Comparison of ENCODE assay signal across 25 mouse cellular contexts in genomic region chr6:97356612-97357011, GRCm38 (mm10).
DNase-seq lines count a peak whose midpoint lies in the region; ATAC-seq and TF ChIP-seq lines count a peak whose summit lies in the region.
"Had no signal": no experiment of that assay in that cellular context is flagged by ENCODE, and none has a peak within 500 bp of the region (broad histone marks: within the 10 kb centered on the region; RNA-seq: fewer than 3 reads in every experiment).

No protein-coding gene starts in this region.

- no peak for TF ChIP-seq CTCF in lung, adult 2 months (IDR thresholded peaks at IDR 0.05; ENCODE audit: insufficient read depth, low read length)

- TF ChIP-seq POLR2A in lung, adult 2 months (IDR thresholded peaks at IDR 0.05; ENCODE audit: borderline replicate concordance, extremely low read depth, low read depth, low read length) = no peak

- peaks cover 21% of the 10 kb centered on the region for H3K36me3 ChIP-seq in hindbrain, embryonic 10.5 days
- H3K36me3 ChIP-seq in hindbrain, embryonic 13.5 days = peaks cover 9% of the 10 kb centered on the region
- H3K36me3 ChIP-seq in lung, embryonic 16.5 days (ENCODE audit: control insufficient read depth, insufficient read depth, low read length) = no peaks in the 10 kb centered on the region
- no peaks in the 10 kb centered on the region for H3K36me3 ChIP-seq in embryonic facial prominence, embryonic 11.5 days (replicated peaks; ENCODE audit: control insufficient read depth, insufficient read depth, low read depth, low read length)
- H3K36me3 ChIP-seq: embryonic facial prominence, embryonic 12.5 days; heart, embryonic 12.5 days; liver, embryonic 13.5 days; midbrain, embryonic 15.5 days had no signal

- peak; percentile 15 for DNase-seq in hindbrain, embryonic 10.5 days (ENCODE audit: low spot score)
- no peak for DNase-seq in lung, adult 2 months
- DNase-seq in embryonic facial prominence, embryonic 11.5 days (ENCODE audit: low spot score) = peak; percentile 35
- DNase-seq in cerebellum, adult 8-10 months = no peak
- DNase-seq: adrenal gland, postnatal 10 days; cerebellum, adult 18-20 months; cerebellum, postnatal 25 days; heart, postnatal 14 days; kidney, adult 18-20 months; kidney, postnatal 4 days; liver, embryonic 13.5 days; right cerebral cortex, postnatal 25 days had no signal

- 54% methylated on average over 7 of the region's 7 CpGs for WGBS in hindbrain, embryonic 10.5 days
- 63% methylated on average over 7 of the region's 7 CpGs for WGBS in hindbrain, embryonic 13.5 days
- WGBS in lung, embryonic 16.5 days = 49% methylated on average over 7 of the region's 7 CpGs
- 62% methylated on average over 7 of the region's 7 CpGs for WGBS in lung, adult 2 months
- 48% methylated on average over 7 of the region's 7 CpGs for WGBS in embryonic facial prominence, embryonic 11.5 days

- H3K9me3 ChIP-seq in hindbrain, embryonic 10.5 days = peaks cover 4% of the 10 kb centered on the region; the same call in 1 of the 2 replicates
- H3K9me3 ChIP-seq in hindbrain, embryonic 13.5 days = no peaks in the 10 kb centered on the region
- no peaks in the 10 kb centered on the region for H3K9me3 ChIP-seq in lung, embryonic 16.5 days (ENCODE audit: control insufficient read depth, low read length)
- no peaks in the 10 kb centered on the region for H3K9me3 ChIP-seq in embryonic facial prominence, embryonic 11.5 days (replicated peaks; ENCODE audit: control insufficient read depth, low read length)
- H3K9me3 ChIP-seq: embryonic facial prominence, embryonic 12.5 days; heart, embryonic 12.5 days; liver, embryonic 13.5 days; midbrain, embryonic 15.5 days had no signal

- peaks cover 51% of the 10 kb centered on the region for H3K4me1 ChIP-seq in hindbrain, embryonic 10.5 days (replicated peaks)
- H3K4me1 ChIP-seq in hindbrain, embryonic 13.5 days (replicated peaks) = peaks cover 40% of the 10 kb centered on the region
- peaks cover 9% of the 10 kb centered on the region; the same call in 1 of the 2 replicates for H3K4me1 ChIP-seq in lung, embryonic 16.5 days (replicated peaks; ENCODE audit: control insufficient read depth, insufficient read depth, low read length)
- peaks cover 13% of the 10 kb centered on the region for H3K4me1 ChIP-seq in lung, adult 2 months (ENCODE audit: control insufficient read depth, insufficient read depth, low read length)
- peaks cover 8% of the 10 kb centered on the region for H3K4me1 ChIP-seq in embryonic facial prominence, embryonic 11.5 days (ENCODE audit: control insufficient read depth, insufficient read depth, low read length)

- no peak overlapping the region for H3K27ac ChIP-seq in hindbrain, embryonic 10.5 days
- no peak overlapping the region for H3K27ac ChIP-seq in hindbrain, embryonic 13.5 days
- no peak overlapping the region for H3K27ac ChIP-seq in lung, embryonic 16.5 days (ENCODE audit: low read length)
- H3K27ac ChIP-seq in embryonic facial prominence, embryonic 11.5 days (replicated peaks; ENCODE audit: low read depth, low read length) = no peak overlapping the region
- H3K27ac ChIP-seq: embryonic facial prominence, embryonic 12.5 days; forebrain, embryonic 12.5 days; hindbrain, embryonic 14.5 days; liver, embryonic 13.5 days; macrophage; midbrain, embryonic 15.5 days; neural tube, embryonic 12.5 days had no signal

- H3K27me3 ChIP-seq in hindbrain, embryonic 10.5 days (ENCODE audit: insufficient read depth, poor library complexity, severe bottlenecking) = peaks cover 8% of the 10 kb centered on the region; the same call in 1 of the 2 replicates
- no peaks in the 10 kb centered on the region for H3K27me3 ChIP-seq in hindbrain, embryonic 13.5 days
- H3K27me3 ChIP-seq in lung, embryonic 16.5 days (ENCODE audit: control insufficient read depth, insufficient read depth, low read depth, low read length) = no peaks in the 10 kb centered on the region
- H3K27me3 ChIP-seq in embryonic facial prominence, embryonic 11.5 days (ENCODE audit: control insufficient read depth, insufficient read depth, low read length) = no peaks in the 10 kb centered on the region
- H3K27me3 ChIP-seq: embryonic facial prominence, embryonic 12.5 days; heart, embryonic 12.5 days; liver, embryonic 13.5 days; midbrain, embryonic 15.5 days; neural tube, embryonic 12.5 days had no signal

- ATAC-seq in hindbrain, embryonic 13.5 days (ENCODE audit: low FRiP score) = no peak
- peak; percentile 51; the same call in 1 of the 2 replicates for ATAC-seq in lung, embryonic 16.5 days (ENCODE audit: low read depth)
- ATAC-seq in embryonic facial prominence, embryonic 11.5 days (replicated peaks; ENCODE audit: insufficient number of reproducible peaks, low FRiP score, low TSS enrichment, low read depth) = no peak
- ATAC-seq in erythroblast, adult 5-6 weeks (replicated peaks; ENCODE audit: low FRiP score, poor library complexity, severe bottlenecking) = no peak
- ATAC-seq: activated CD4-positive, CD25-positive, alpha-beta regulatory T cell, adult 4 months; inflammation-experienced regulatory T-cells, adult 6 months; midbrain, embryonic 15.5 days had no signal

- H3K4me3 ChIP-seq in hindbrain, embryonic 10.5 days = no peak overlapping the region
- no peak overlapping the region for H3K4me3 ChIP-seq in hindbrain, embryonic 13.5 days
- no peak overlapping the region for H3K4me3 ChIP-seq in lung, embryonic 16.5 days (ENCODE audit: low read length)
- no peak overlapping the region for H3K4me3 ChIP-seq in lung, adult 2 months (replicated peaks; ENCODE audit: extremely low read depth, low read depth, low read length)
- no peak overlapping the region for H3K4me3 ChIP-seq in embryonic facial prominence, embryonic 11.5 days (ENCODE audit: low read depth, low read length)
- H3K4me3 ChIP-seq: embryonic facial prominence, embryonic 12.5 days; erythroblast, embryonic 14.5 days; forebrain, embryonic 12.5 days; heart, embryonic 12.5 days; liver, embryonic 13.5 days; midbrain, embryonic 15.5 days; neural tube, embryonic 12.5 days had no signal

- no peak overlapping the region for H3K4me2 ChIP-seq in hindbrain, embryonic 13.5 days
- no peak overlapping the region for H3K4me2 ChIP-seq in lung, embryonic 16.5 days (ENCODE audit: low read depth, low read length)
- H3K4me2 ChIP-seq in embryonic facial prominence, embryonic 11.5 days (ENCODE audit: low read depth, low read length) = no peak overlapping the region
- H3K4me2 ChIP-seq: embryonic facial prominence, embryonic 12.5 days; forebrain, embryonic 12.5 days; heart, embryonic 12.5 days; hindbrain, embryonic 14.5 days; liver, embryonic 13.5 days; midbrain, embryonic 15.5 days; neural tube, embryonic 12.5 days had no signal

- H3K9ac ChIP-seq in hindbrain, embryonic 13.5 days = no peak overlapping the region
- H3K9ac ChIP-seq in lung, embryonic 16.5 days (ENCODE audit: low read length) = no peak overlapping the region
- H3K9ac ChIP-seq in embryonic facial prominence, embryonic 11.5 days (replicated peaks; ENCODE audit: low read length) = no peak overlapping the region
- H3K9ac ChIP-seq: embryonic facial prominence, embryonic 12.5 days; forebrain, embryonic 12.5 days; heart, embryonic 12.5 days; hindbrain, embryonic 14.5 days; liver, embryonic 13.5 days; midbrain, embryonic 15.5 days; neural tube, embryonic 12.5 days had no signal

Comparison
In these comparisons a context has a peak if more than half of its experiments do, and no peak if none do; other contexts are left out.
1. DNase-seq: peak in hindbrain, embryonic 10.5 days (single experiment) and embryonic facial prominence, embryonic 11.5 days (single experiment); none in lung, adult 2 months (single experiment) and cerebellum, adult 8-10 months (single experiment).